Mouse (Mus musculus): ENCODE results near the gene Agxt. TPM values are rescaled to one million over a fixed set of nuclear protein-coding genes. Genes with fewer than 3 reads are reported as not detected.

Agxt gene
- polyA plus RNA-seq, 1 experiment from 2014 or later: not detected

- peak; percentile 67; the same call in 1 of the 2 replicates for ATAC-seq (ENCODE audit: low FRiP score)
- H3K4me3 ChIP-seq: peak overlapping the region; percentile 46
- H3K9ac ChIP-seq: peak overlapping the region; percentile 72
- 4% methylated on average over 43 of the region's 44 CpGs for WGBS
- H3K4me2 ChIP-seq: peak overlapping the region; percentile 87
- H3K9me3 ChIP-seq: no peaks in the 10 kb centered on the region
- H3K27ac ChIP-seq: no peak overlapping the region
- H3K36me3 ChIP-seq: no peaks in the 10 kb centered on the region
- H3K27me3 ChIP-seq: peaks cover 21% of the 10 kb centered on the region
- peaks cover 21% of the 10 kb centered on the region for H3K4me1 ChIP-seq (replicated peaks)
These were observed 41.7 kb downstream of the Agxt start for GRCm38 (mm10) chr1:93176525-93177332.

DNA sequence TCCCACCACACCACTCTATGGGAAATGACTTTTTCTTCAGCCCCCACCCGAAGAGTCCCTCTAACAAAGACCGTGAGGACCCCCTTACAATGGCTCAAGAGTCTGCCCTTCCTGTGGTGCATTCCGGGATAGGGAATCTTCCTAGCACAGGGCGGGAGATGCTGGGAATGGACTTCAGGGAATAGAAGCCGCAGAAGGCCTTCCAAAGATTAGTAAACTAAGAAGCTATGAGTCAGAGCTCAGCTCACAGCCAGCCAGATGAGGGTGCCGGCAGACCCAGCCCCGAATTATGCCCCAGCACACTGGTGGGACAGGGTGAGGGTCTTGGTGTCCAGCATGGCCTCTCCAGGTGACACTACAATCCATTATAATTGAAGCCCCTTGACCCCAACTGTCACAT is 47.2 kb downstream of the Agxt start:
- H3K27me3 ChIP-seq: peaks cover 15% of the 10 kb centered on the region; the same call in 1 of the 2 replicates
- no peaks in the 10 kb centered on the region for H3K9me3 ChIP-seq
- WGBS: 92% methylated on average over 7 of the region's 7 CpGs
- no peak overlapping the region for H3K27ac ChIP-seq
- H3K36me3 ChIP-seq: no peaks in the 10 kb centered on the region
- no peak for ATAC-seq (ENCODE audit: low FRiP score)
- H3K4me3 ChIP-seq: no peak overlapping the region
- no peak overlapping the region for H3K4me2 ChIP-seq
- H3K4me1 ChIP-seq (replicated peaks): peaks cover 5% of the 10 kb centered on the region; the same call in 1 of the 2 replicates
- no peak overlapping the region for H3K9ac ChIP-seq

DNA sequence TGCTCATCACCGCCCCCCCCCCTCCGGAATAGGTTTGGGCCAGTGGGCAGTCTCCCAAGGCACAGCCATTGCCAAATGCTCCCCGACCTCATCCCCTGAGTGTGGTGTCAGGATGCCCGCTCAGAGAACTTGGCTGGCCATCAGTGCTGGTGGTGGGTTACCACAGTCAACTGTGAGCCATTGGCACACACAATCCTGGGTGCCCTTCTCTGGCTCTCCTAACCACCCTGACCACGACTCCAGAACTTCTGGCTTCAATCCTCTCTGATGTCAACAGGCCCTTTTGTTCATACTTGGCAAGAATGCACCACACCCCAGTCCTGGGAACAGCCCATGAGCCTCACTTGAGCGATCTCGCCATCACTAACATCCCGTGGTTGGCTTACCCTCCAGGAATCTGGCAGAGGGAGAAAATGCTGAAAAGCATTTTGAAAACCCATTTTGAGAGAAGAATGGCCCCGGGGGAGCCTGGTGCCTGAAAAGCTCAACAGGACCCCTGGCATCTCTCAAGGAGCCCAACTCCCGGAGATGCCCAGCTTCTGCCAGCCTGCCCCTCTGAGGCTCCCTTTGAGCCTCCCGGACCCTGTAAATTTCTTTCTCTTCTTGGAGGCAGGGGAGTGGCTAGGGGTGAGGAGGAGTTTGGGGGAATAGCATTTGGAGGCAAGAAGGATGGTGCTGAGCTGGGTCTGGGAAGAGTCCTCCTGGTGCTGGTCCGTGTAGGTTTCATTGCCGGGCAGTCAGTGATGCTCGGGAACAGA is 49.2 kb downstream of the Agxt start:
- WGBS: 77% methylated on average over 14 of the region's 14 CpGs
- no peak overlapping the region for H3K4me2 ChIP-seq
- no peaks in the 10 kb centered on the region for H3K36me3 ChIP-seq
- no peak overlapping the region for H3K27ac ChIP-seq
- peak; percentile 34; the same call in 1 of the 2 replicates for ATAC-seq (ENCODE audit: low FRiP score)
- H3K9me3 ChIP-seq: no peaks in the 10 kb centered on the region
- peaks cover 13% of the 10 kb centered on the region for H3K27me3 ChIP-seq
- peaks cover 4% of the 10 kb centered on the region; the same call in 1 of the 2 replicates for H3K4me1 ChIP-seq (replicated peaks)
- H3K9ac ChIP-seq: no peak overlapping the region
- H3K4me3 ChIP-seq: no peak overlapping the region

DNA sequence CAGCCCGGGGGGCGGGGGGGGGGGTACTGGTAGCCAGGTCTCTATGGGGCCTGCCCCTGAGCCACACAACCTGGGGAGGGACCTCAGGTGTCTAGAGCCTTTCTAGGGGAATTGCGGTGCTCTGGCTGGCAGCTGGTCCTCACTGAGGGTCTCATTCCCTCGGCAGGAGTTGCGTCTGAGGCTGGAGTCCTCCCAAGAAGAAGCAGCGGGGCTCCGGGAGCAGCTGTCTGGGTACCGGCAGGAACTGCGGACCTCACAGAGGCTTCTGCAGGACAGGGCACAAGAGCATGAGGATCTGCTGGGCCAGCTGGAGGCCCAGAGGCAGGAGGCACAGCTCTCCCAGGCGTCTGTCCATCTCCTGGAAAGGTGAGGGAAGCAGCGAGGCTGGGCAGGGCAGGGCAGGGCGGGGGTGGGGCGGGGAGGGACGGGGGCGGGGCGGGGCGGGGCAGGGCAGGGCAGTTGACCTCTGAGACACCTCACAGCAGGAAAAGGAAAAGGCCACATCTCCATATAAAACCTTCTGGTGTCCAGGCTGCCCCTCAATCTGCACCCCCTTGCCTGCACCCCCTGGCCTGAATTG is 55.8 kb downstream of the Agxt start:
- H3K9ac ChIP-seq: no peak overlapping the region
- WGBS: 6% methylated on average over 11 of the region's 17 CpGs
- ATAC-seq (ENCODE audit: low FRiP score): no peak

DNA sequence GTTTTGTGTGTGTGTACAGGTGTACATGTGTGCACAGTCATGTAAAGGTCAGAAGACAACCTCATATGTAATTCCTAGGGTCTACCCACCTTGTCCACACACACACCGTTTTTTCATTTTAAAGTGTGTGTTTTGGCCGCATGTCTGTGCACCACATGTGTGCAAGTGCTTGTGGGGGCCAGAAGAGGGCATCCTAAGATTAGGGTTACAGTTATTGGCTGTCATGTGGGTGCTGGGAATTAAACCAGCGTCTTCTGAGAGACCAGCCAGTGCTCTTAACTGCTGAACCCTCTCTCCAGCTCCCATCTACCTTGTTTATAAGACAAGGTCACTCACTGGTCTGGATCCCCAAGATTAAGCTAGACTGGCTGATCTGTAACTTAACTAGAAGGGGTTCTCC is 59.9 kb downstream of the Agxt start:
- H3K4me1 ChIP-seq (replicated peaks): peaks cover 7% of the 10 kb centered on the region
- no peak overlapping the region for H3K4me3 ChIP-seq
- no peaks in the 10 kb centered on the region for H3K36me3 ChIP-seq
- H3K27ac ChIP-seq: no peak overlapping the region
- H3K27me3 ChIP-seq: peaks cover 15% of the 10 kb centered on the region
- H3K4me2 ChIP-seq: no peak overlapping the region
- ATAC-seq (ENCODE audit: low FRiP score): no peak
- 92% methylated on average over 3 of the region's 3 CpGs for WGBS
- no peaks in the 10 kb centered on the region for H3K9me3 ChIP-seq
- no peak overlapping the region for H3K9ac ChIP-seq

More for the DNA sequence above, 55.8 kb downstream of the Agxt start:
- Histone ChIP-seq H3K4me3 (no peak overlapping the region), H3K27me3 (peaks cover 28% of the 10 kb centered on the region), H3K36me3 (no peaks in the 10 kb centered on the region), H3K4me1 (replicated peaks) (peaks cover 7% of the 10 kb centered on the region), H3K4me2 (no peak overlapping the region; the same call in 1 of the 2 replicates), H3K9me3 (no peaks in the 10 kb centered on the region), H3K27ac (no peak overlapping the region)

Other genes starting within 250 kb of the Agxt start
- gene Ankmy1, start 232.3 kb upstream of the Agxt start, polyA plus RNA-seq (2015; fragmentation: Nextera tagmentation; extraction: Ambion mirVana): 0.23 and 0.98 TPM in 2 replicates
- 14.9 and 15.8 TPM in 2 replicates for gene Dusp28, start 228.3 kb upstream of the Agxt start, polyA plus RNA-seq (2015; fragmentation: Nextera tagmentation; extraction: Ambion mirVana)
- 22.4 and 26.5 TPM in 2 replicates for gene Rnpepl1, start 224.5 kb upstream of the Agxt start, polyA plus RNA-seq (2015; fragmentation: Nextera tagmentation; extraction: Ambion mirVana)
- 58.9 TPM in 2 replicates for gene Capn10, start 200.9 kb upstream of the Agxt start, polyA plus RNA-seq (2015; fragmentation: Nextera tagmentation; extraction: Ambion mirVana)
- 0.39 and 0.65 TPM in 2 replicates for gene Gpr35, start 184.4 kb upstream of the Agxt start, polyA plus RNA-seq (2015; fragmentation: Nextera tagmentation; extraction: Ambion mirVana)
- gene Aqp12, start 128.9 kb upstream of the Agxt start, polyA plus RNA-seq (2015; fragmentation: Nextera tagmentation; extraction: Ambion mirVana): not detected in 2 replicates
- 340 and 349 TPM in 2 replicates for gene Kif1a, start 33.3 kb upstream of the Agxt start, polyA plus RNA-seq (2015; fragmentation: Nextera tagmentation; extraction: Ambion mirVana)
- gene 2310007B03Rik, start 25.7 kb downstream of the Agxt start, polyA plus RNA-seq (2015; fragmentation: Nextera tagmentation; extraction: Ambion mirVana): 0.29 and 0.30 TPM in 2 replicates
- 0.19 and 0.38 TPM in 2 replicates for gene Crocc2, start 33.5 kb downstream of the Agxt start, polyA plus RNA-seq (2015; fragmentation: Nextera tagmentation; extraction: Ambion mirVana)
- 8.8 and 9.3 TPM in 2 replicates for gene Sned1, start 100.6 kb downstream of the Agxt start, polyA plus RNA-seq (2015; fragmentation: Nextera tagmentation; extraction: Ambion mirVana)
- 35.8 and 36.2 TPM in 2 replicates for gene Mterf4, start 170.7 kb downstream of the Agxt start, polyA plus RNA-seq (2015; fragmentation: Nextera tagmentation; extraction: Ambion mirVana)
- gene Ppp1r7, start 207.6 kb downstream of the Agxt start, polyA plus RNA-seq (2015; fragmentation: Nextera tagmentation; extraction: Ambion mirVana): 50.0 and 57.5 TPM in 2 replicates
- 6.5 and 7.0 TPM in 2 replicates for gene Pask, start 208.2 kb downstream of the Agxt start, polyA plus RNA-seq (2015; fragmentation: Nextera tagmentation; extraction: Ambion mirVana)
- gene Ano7, start 238.7 kb downstream of the Agxt start, polyA plus RNA-seq (2015; fragmentation: Nextera tagmentation; extraction: Ambion mirVana): 0.14 and 0.27 TPM in 2 replicates